ENCODE assay signal across 27 mouse cellular contexts in the genomic region with DNA sequence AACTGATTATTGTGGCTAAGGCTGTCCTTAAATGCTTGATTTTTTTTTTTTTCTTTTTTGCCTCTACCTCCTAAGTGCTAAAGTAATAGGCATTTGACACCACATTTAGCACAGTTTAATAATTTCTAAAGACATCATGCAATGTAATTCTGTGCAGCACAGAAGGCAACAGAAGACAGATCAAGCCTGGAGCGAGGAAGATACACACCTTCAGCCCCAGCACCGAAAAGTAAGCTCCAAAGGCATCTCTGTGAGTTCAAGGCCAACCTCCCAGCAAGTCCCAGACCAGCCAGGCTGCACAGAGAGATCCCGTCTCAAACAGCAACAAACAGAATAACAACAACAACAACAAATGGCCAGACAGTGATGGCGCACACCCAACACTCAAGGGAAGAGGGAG.
"Had no signal": no experiment of that assay in that cellular context is flagged by ENCODE, and none has a peak within 500 bp of the region (broad histone marks: within the 10 kb centered on the region; RNA-seq: fewer than 3 reads in every experiment).

No protein-coding gene starts in this region.

- DNase-seq: cerebellum, adult 2 months; cerebellum, adult 8-10 months; cerebellum, adult 9-10 months; cerebellum, adult 9-11 months; cerebellum, postnatal 10 days; cerebellum, postnatal 14 days; cerebellum, postnatal 25 days; cerebellum, postnatal 36 days; embryo, embryonic 11 days; forebrain, postnatal 0 days; gastrocnemius, postnatal 10 days; gastrocnemius, postnatal 14 days; gastrocnemius, postnatal 25 days; gastrocnemius, postnatal 36 days; heart, adult 18-20 months had no signal

- H3K4me2 ChIP-seq: embryonic facial prominence, embryonic 12.5 days; embryonic facial prominence, embryonic 13.5 days; embryonic facial prominence, embryonic 15.5 days; forebrain, embryonic 12.5 days; forebrain, embryonic 13.5 days; forebrain, embryonic 15.5 days had no signal

- ATAC-seq: forebrain, embryonic 13.5 days; forebrain, embryonic 14.5 days; forebrain, embryonic 15.5 days; forebrain, embryonic 16.5 days; forebrain, postnatal 0 days had no signal

- H3K4me3 ChIP-seq: embryonic facial prominence, embryonic 10.5 days; embryonic facial prominence, embryonic 12.5 days; embryonic facial prominence, embryonic 13.5 days; embryonic facial prominence, embryonic 15.5 days; erythroblast, embryonic 14.5 days; forebrain, embryonic 10.5 days; forebrain, embryonic 12.5 days; forebrain, embryonic 13.5 days; forebrain, embryonic 15.5 days; heart, embryonic 10.5 days had no signal

- H3K9ac ChIP-seq: embryonic facial prominence, embryonic 12.5 days; embryonic facial prominence, embryonic 13.5 days; embryonic facial prominence, embryonic 15.5 days; forebrain, embryonic 12.5 days; forebrain, embryonic 13.5 days; forebrain, embryonic 15.5 days; forebrain, postnatal 0 days had no signal

- H3K27ac ChIP-seq: embryonic facial prominence, embryonic 10.5 days; embryonic facial prominence, embryonic 12.5 days; embryonic facial prominence, embryonic 13.5 days; embryonic facial prominence, embryonic 15.5 days; forebrain, embryonic 10.5 days; forebrain, embryonic 12.5 days; forebrain, embryonic 13.5 days; forebrain, embryonic 15.5 days; heart, embryonic 10.5 days had no signal

- H3K27me3 ChIP-seq: embryonic facial prominence, embryonic 12.5 days; embryonic facial prominence, embryonic 13.5 days; embryonic facial prominence, embryonic 15.5 days; forebrain, embryonic 12.5 days; forebrain, embryonic 13.5 days; forebrain, embryonic 15.5 days had no signal

- H3K9me3 ChIP-seq: embryonic facial prominence, embryonic 10.5 days; embryonic facial prominence, embryonic 12.5 days; embryonic facial prominence, embryonic 13.5 days; embryonic facial prominence, embryonic 15.5 days; forebrain, embryonic 10.5 days; forebrain, embryonic 12.5 days; forebrain, embryonic 13.5 days; forebrain, embryonic 15.5 days; heart, embryonic 10.5 days had no signal

- H3K36me3 ChIP-seq: embryonic facial prominence, embryonic 12.5 days; embryonic facial prominence, embryonic 15.5 days; forebrain, embryonic 10.5 days; forebrain, embryonic 12.5 days; forebrain, embryonic 15.5 days; heart, embryonic 10.5 days had no signal
